Mouse (Mus musculus): ENCODE measurements around the gene Cxcr3. TPM values are rescaled to one million over a fixed set of nuclear protein-coding genes. Genes with fewer than 3 reads are reported as not detected.
A peak's percentile ranks its signal among the peaks of the same experiment; 100 is the strongest.

Cxcr3 gene
- polyA plus RNA-seq (2014; fragmentation: Nextera tagmentation; extraction: Ambion mirVana), result 0.58 and 0.82 TPM in 2 replicates

DNA sequence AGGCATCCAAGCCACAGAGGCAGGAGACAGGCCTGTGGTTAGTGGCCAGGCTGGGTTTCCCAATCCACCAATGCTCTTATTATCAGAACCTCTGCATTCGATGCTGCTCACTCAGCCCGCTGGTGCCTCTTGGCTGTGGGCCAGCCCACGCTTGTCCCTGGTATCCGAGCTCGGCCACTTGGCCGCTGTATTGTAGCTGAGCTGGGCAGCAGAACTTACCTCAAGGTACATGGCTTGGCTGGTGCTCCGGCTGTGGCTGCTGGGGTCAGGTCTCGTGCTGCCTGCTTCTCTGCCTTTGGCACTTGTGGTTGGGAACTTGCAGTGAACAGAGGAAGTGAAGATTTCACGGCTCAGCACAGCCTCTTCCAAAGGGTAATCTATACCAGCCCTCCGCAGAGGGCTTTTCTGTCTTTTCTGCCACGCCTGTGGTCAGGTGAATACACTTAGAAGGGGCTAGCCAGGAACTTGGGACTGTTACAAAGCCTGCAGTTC is at the start of gene Cxcr3:
Cxcr3 (minus strand) TSS at position 442 of the 492 bp plus-strand sequence.
- no peaks in the 10 kb centered on the region for H3K9me3 ChIP-seq (ENCODE audit: control insufficient read depth, low read length)
- H3K9ac ChIP-seq (ENCODE audit: low read depth, low read length), result no peak within 1 kb of the TSS
- peaks cover 13% of the 10 kb centered on the region; the same call in 1 of the 2 replicates for H3K27me3 ChIP-seq (replicated peaks; ENCODE audit: control insufficient read depth, insufficient read depth, low read length)
- ATAC-seq (ENCODE audit: low read depth) (peak; percentile 60; the same call in 1 of the 2 replicates), DNase-seq (ENCODE audit: low spot score) (peak; percentile 54)
- WGBS, result 52% methylated on average over 11 of the region's 11 CpGs
- H3K36me3 ChIP-seq (ENCODE audit: control insufficient read depth, insufficient read depth, low read length), result no peaks in the 10 kb centered on the region
- no peak within 1 kb of the TSS for H3K4me3 ChIP-seq (ENCODE audit: low read depth, low read length)
- H3K4me1 ChIP-seq (ENCODE audit: control insufficient read depth, insufficient read depth, low read length), result no peaks in the 10 kb centered on the region
- H3K27ac ChIP-seq (replicated peaks; ENCODE audit: low read depth, low read length), result no peak within 1 kb of the TSS
- no peak within 1 kb of the TSS for H3K4me2 ChIP-seq (ENCODE audit: low read depth, low read length)

DNA sequence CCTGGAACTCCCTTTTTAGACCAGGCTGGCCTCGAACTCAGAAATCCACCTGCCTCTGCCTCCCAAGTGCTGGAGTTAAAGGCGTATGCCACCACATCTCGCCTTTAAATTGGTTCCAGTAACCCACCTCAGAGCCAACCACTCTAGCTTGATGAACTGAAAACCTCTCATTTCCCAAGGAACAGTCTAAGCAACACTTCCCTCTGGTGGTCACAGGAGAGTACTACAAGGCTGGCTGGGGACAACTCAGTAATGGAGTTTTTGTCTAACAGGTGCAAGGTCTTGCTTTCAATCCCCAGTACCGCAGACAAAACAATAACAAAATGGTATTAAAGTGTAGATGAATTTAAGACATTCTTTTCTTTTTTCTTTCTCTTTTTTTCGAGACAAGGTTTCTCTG is 38.0 kb upstream of the Cxcr3 start:
- H3K36me3 ChIP-seq (ENCODE audit: control insufficient read depth, insufficient read depth, low read length), result no peaks in the 10 kb centered on the region
- H3K27ac ChIP-seq (replicated peaks; ENCODE audit: low read depth, low read length), result no peak overlapping the region
- H3K27me3 ChIP-seq (replicated peaks; ENCODE audit: control insufficient read depth, insufficient read depth, low read length), result 0 out of 2 replicates have a peak, but pooled peaks cover 7% of the 10 kb centered on the region
- H3K4me1 ChIP-seq (ENCODE audit: control insufficient read depth, insufficient read depth, low read length), result no peaks in the 10 kb centered on the region
- 41% methylated on average over 5 of the region's 5 CpGs for WGBS
- ATAC-seq (ENCODE audit: low read depth) (no peak), DNase-seq (ENCODE audit: low spot score) (peak; percentile 15)
- H3K4me3 ChIP-seq (ENCODE audit: low read depth, low read length), result no peak overlapping the region
- no peak overlapping the region for H3K9ac ChIP-seq (ENCODE audit: low read depth, low read length)
- H3K9me3 ChIP-seq (ENCODE audit: control insufficient read depth, low read length), result no peaks in the 10 kb centered on the region
- H3K4me2 ChIP-seq (ENCODE audit: low read depth, low read length), result no peak overlapping the region

DNA sequence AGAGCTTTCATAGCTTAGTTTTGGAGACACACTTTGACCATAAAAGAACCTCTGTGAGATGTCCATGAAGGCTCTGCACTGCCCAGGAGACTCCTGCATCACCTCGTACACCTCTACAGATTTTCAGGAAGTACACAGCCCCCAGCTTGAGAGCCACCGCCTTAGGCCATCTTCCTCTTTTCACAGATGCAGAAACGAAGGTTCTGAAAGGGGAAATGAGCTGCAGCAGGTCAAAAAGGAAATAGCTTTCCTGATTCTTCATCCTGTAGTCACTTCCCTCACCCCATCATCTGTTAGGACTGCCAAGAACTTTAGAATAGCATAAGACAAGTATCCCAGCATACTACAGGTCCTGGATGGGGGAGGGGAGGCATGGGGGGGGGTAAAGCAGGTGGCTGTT is 36.2 kb upstream of the Cxcr3 start:
- no peaks in the 10 kb centered on the region for H3K36me3 ChIP-seq (ENCODE audit: control insufficient read depth, insufficient read depth, low read length)
- DNase-seq (ENCODE audit: low spot score) (no peak), ATAC-seq (ENCODE audit: low read depth) (no peak)
- no peaks in the 10 kb centered on the region for H3K4me1 ChIP-seq (ENCODE audit: control insufficient read depth, insufficient read depth, low read length)
- no peaks in the 10 kb centered on the region for H3K9me3 ChIP-seq (ENCODE audit: control insufficient read depth, low read length)
- H3K27me3 ChIP-seq (replicated peaks; ENCODE audit: control insufficient read depth, insufficient read depth, low read length), result peaks cover 7% of the 10 kb centered on the region; the same call in 1 of the 2 replicates
- H3K9ac ChIP-seq (ENCODE audit: low read depth, low read length), result no peak overlapping the region
- no peak overlapping the region for H3K27ac ChIP-seq (replicated peaks; ENCODE audit: low read depth, low read length)
- 43% methylated on average over 3 of the region's 3 CpGs for WGBS
- H3K4me2 ChIP-seq (ENCODE audit: low read depth, low read length), result no peak overlapping the region
- H3K4me3 ChIP-seq (ENCODE audit: low read depth, low read length), result no peak overlapping the region

DNA sequence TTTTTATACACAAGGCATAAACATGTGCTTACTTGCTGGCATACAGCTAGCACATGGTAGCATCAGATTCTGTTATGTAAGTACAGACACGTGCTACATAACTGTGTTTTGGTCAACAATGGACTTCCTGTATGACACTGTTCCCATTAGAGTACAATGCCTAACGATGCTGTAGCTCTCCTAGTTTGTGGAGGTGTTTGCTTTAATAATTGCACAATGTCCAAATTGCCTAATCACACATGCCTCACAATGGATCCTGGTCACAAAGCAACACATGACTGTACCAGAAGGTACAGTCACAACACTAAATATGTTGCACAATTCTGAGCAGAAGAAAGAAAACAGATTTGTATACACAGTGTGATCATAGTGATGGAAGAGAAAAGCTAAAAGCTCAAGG is 35.4 kb upstream of the Cxcr3 start:
- H3K4me2 ChIP-seq (ENCODE audit: low read depth, low read length), result no peak overlapping the region
- ATAC-seq (ENCODE audit: low read depth) (no peak), DNase-seq (ENCODE audit: low spot score) (no peak)
- H3K36me3 ChIP-seq (ENCODE audit: control insufficient read depth, insufficient read depth, low read length), result no peaks in the 10 kb centered on the region
- H3K4me3 ChIP-seq (ENCODE audit: low read depth, low read length), result no peak overlapping the region
- H3K9ac ChIP-seq (ENCODE audit: low read depth, low read length), result no peak overlapping the region
- no peaks in the 10 kb centered on the region for H3K9me3 ChIP-seq (ENCODE audit: control insufficient read depth, low read length)
- peaks cover 12% of the 10 kb centered on the region; the same call in 1 of the 2 replicates for H3K27me3 ChIP-seq (replicated peaks; ENCODE audit: control insufficient read depth, insufficient read depth, low read length)
- 57% methylated on average over 2 of the region's 2 CpGs for WGBS
- no peaks in the 10 kb centered on the region for H3K4me1 ChIP-seq (ENCODE audit: control insufficient read depth, insufficient read depth, low read length)
- no peak overlapping the region for H3K27ac ChIP-seq (replicated peaks; ENCODE audit: low read depth, low read length)

DNA sequence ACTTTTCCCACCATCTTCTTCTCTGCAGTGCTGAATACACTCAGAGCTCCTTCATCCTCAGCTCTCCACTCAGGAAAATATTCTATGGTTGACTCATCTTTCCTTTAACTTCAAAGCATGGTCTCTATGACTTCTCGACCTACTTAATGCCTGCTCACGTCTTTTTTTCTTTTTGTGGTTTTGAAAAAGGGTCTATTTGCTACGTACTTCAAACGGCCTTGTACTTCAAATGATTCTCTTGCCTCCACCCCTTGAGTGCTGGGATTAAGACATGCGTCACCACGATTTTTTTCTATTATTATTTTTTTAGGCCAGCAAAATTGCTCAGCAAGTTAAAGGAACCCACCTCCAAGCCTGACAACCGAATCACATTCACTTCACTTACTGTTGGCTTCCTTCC is 33.2 kb upstream of the Cxcr3 start:
- Histone ChIP-seq H3K4me2 (ENCODE audit: low read depth, low read length) (no peak overlapping the region), H3K4me1 (ENCODE audit: control insufficient read depth, insufficient read depth, low read length) (no peaks in the 10 kb centered on the region), H3K4me3 (ENCODE audit: low read depth, low read length) (no peak overlapping the region), H3K9me3 (ENCODE audit: control insufficient read depth, low read length) (no peaks in the 10 kb centered on the region), H3K9ac (ENCODE audit: low read depth, low read length) (no peak overlapping the region), H3K36me3 (ENCODE audit: control insufficient read depth, insufficient read depth, low read length) (no peaks in the 10 kb centered on the region), H3K27me3 (replicated peaks; ENCODE audit: control insufficient read depth, insufficient read depth, low read length) (peaks cover 6% of the 10 kb centered on the region; the same call in 1 of the 2 replicates), H3K27ac (replicated peaks; ENCODE audit: low read depth, low read length) (no peak overlapping the region)
- 55% methylated on average over 7 of the region's 7 CpGs for WGBS
- ATAC-seq (ENCODE audit: low read depth) (no peak), DNase-seq (ENCODE audit: low spot score) (no peak)

DNA sequence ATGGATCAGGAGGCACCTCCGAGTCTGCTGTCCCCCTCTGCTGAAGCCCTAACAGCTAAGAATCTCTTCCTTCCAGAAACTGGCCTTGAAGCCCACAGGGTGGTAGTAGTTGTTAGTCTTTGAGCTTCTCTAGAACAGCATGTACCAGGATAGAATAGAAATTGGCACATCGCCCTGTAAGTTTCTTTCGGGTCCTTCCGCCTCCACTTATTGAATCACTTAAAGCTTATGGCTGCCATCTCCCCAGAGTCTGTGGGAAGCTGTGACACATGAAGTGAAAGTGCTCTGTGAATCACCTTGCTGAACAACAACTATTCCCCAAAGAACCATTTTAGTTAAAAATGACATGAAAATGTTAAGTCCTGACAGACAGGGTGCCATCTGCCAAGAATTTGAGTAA is 31.0 kb upstream of the Cxcr3 start:
- no peaks in the 10 kb centered on the region for H3K4me1 ChIP-seq (ENCODE audit: control insufficient read depth, insufficient read depth, low read length)
- H3K4me2 ChIP-seq (ENCODE audit: low read depth, low read length), result no peak overlapping the region
- peaks cover 11% of the 10 kb centered on the region; the same call in 1 of the 2 replicates for H3K27me3 ChIP-seq (replicated peaks; ENCODE audit: control insufficient read depth, insufficient read depth, low read length)
- whole genome bisulfite sequencing, result 85% methylated on average over 4 of the region's 4 CpGs
- H3K9ac ChIP-seq (ENCODE audit: low read depth, low read length), result no peak overlapping the region
- no peak for ATAC-seq (ENCODE audit: low read depth)
- no peak overlapping the region for H3K4me3 ChIP-seq (ENCODE audit: low read depth, low read length)
- no peaks in the 10 kb centered on the region for H3K9me3 ChIP-seq (ENCODE audit: control insufficient read depth, low read length)
- no peaks in the 10 kb centered on the region for H3K36me3 ChIP-seq (ENCODE audit: control insufficient read depth, insufficient read depth, low read length)
- no peak for DNase-seq (ENCODE audit: low spot score)
- no peak overlapping the region for H3K27ac ChIP-seq (replicated peaks; ENCODE audit: low read depth, low read length)

DNA sequence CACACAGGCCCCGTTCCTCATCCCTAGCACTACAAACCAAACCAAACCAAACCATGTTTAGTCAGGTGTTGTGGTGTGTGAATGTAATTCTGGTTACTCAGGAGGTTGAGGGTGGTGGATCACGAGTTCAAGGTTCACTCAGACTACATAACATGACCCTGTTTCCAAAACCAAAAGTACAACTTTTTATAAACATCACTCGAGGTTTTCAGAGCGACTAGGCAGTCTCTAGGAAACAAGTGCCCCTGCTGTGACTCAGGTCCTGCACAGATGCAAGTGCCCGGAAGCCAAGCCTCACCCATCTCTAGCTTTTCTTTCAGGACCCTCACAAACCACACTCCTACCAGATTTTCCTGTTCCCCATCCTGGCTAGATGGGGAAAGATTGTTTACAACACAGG is 30.6 kb upstream of the Cxcr3 start:
- H3K4me3 ChIP-seq (ENCODE audit: low read depth, low read length), result no peak overlapping the region
- WGBS, result 70% methylated on average over 5 of the region's 5 CpGs
- no peaks in the 10 kb centered on the region for H3K36me3 ChIP-seq (ENCODE audit: control insufficient read depth, insufficient read depth, low read length)
- peaks cover 11% of the 10 kb centered on the region; the same call in 1 of the 2 replicates for H3K27me3 ChIP-seq (replicated peaks; ENCODE audit: control insufficient read depth, insufficient read depth, low read length)
- H3K9me3 ChIP-seq (ENCODE audit: control insufficient read depth, low read length), result no peaks in the 10 kb centered on the region
- DNase-seq (ENCODE audit: low spot score) (no peak), ATAC-seq (ENCODE audit: low read depth) (no peak)
- H3K4me2 ChIP-seq (ENCODE audit: low read depth, low read length), result no peak overlapping the region
- no peak overlapping the region for H3K27ac ChIP-seq (replicated peaks; ENCODE audit: low read depth, low read length)
- H3K9ac ChIP-seq (ENCODE audit: low read depth, low read length), result no peak overlapping the region
- no peaks in the 10 kb centered on the region for H3K4me1 ChIP-seq (ENCODE audit: control insufficient read depth, insufficient read depth, low read length)

DNA sequence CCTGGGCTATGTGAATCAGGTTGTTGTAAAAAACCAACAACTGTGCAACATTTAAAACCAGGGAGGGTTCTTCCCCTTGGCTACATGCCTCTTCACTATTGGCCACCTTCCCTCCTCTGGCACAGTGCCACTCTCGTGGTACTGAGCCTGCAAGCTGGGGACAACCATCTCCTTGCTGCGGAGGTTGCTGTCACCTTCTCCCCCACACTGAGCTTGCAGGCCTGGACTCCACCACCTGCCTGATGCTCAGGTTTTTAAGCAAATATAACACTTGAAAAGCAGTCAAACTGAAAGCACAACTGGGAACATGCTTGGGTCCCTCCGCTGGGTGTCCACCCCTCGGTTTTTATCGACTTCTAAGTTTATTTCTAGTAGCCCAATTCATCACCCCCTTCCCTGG is 20.4 kb upstream of the Cxcr3 start:
- no peaks in the 10 kb centered on the region; the same call in 1 of the 2 replicates for H3K27me3 ChIP-seq (replicated peaks; ENCODE audit: control insufficient read depth, insufficient read depth, low read length)
- ATAC-seq (ENCODE audit: low read depth) (no peak), DNase-seq (ENCODE audit: low spot score) (peak; percentile 9)
- no peak overlapping the region for H3K27ac ChIP-seq (replicated peaks; ENCODE audit: low read depth, low read length)
- no peak overlapping the region for H3K4me2 ChIP-seq (ENCODE audit: low read depth, low read length)
- no peak overlapping the region for H3K4me3 ChIP-seq (ENCODE audit: low read depth, low read length)
- 56% methylated on average over 5 of the region's 5 CpGs for WGBS
- H3K4me1 ChIP-seq (ENCODE audit: control insufficient read depth, insufficient read depth, low read length), result no peaks in the 10 kb centered on the region
- no peak overlapping the region for H3K9ac ChIP-seq (ENCODE audit: low read depth, low read length)
- no peaks in the 10 kb centered on the region for H3K9me3 ChIP-seq (ENCODE audit: control insufficient read depth, low read length)
- no peaks in the 10 kb centered on the region for H3K36me3 ChIP-seq (ENCODE audit: control insufficient read depth, insufficient read depth, low read length)

DNA sequence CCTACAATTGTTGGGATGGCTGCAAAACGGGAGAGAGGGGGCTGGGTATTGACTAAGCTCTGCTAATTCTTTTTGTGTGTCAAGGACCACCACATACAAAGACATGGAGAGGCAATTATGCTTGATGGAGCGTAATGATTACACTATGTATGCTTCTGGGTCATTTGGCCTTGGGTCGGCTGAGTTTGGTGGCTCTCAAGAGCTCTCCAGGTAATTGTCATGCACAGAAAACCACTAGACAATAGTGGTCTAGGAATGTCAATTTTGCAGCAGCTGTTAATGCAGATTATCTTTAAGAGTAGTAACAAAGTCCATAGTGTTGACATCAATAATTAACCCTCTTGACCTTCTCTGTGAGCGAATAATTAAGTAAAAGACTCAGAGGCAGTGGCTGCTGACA is 16.1 kb upstream of the Cxcr3 start:
- Histone ChIP-seq H3K27me3 (replicated peaks; ENCODE audit: control insufficient read depth, insufficient read depth, low read length) (no peaks in the 10 kb centered on the region; the same call in 1 of the 2 replicates), H3K27ac (replicated peaks; ENCODE audit: low read depth, low read length) (no peak overlapping the region), H3K36me3 (ENCODE audit: control insufficient read depth, insufficient read depth, low read length) (no peaks in the 10 kb centered on the region), H3K4me2 (ENCODE audit: low read depth, low read length) (no peak overlapping the region), H3K9ac (ENCODE audit: low read depth, low read length) (no peak overlapping the region), H3K9me3 (ENCODE audit: control insufficient read depth, low read length) (no peaks in the 10 kb centered on the region), H3K4me3 (ENCODE audit: low read depth, low read length) (no peak overlapping the region), H3K4me1 (ENCODE audit: control insufficient read depth, insufficient read depth, low read length) (no peaks in the 10 kb centered on the region)
- DNase-seq (ENCODE audit: low spot score), result peak; percentile 7
- 62% methylated on average over 4 of the region's 4 CpGs for WGBS
- no peak; the same call in 1 of the 2 replicates for ATAC-seq (ENCODE audit: low read depth)

Data from embryonic facial prominence, embryonic 14.5 days (tissue).